Mouse (Mus musculus) MEL (cell line): ENCODE data around the gene Nek8.

ENCODE experiments used
- SIN3A ChIP-seq: IDR thresholded peaks from 2 replicates; pipeline ENCODE4 v1.6.1; 2012; ENCODE audit warnings: low read length, improper control_type of control experiment, inconsistent platforms
- TCF12 ChIP-seq: IDR thresholded peaks from 2 replicates; pipeline ENCODE4 v1.6.1; 2014; ENCODE audit warnings: low read depth, mild to moderate bottlenecking, inconsistent platforms, low read length, improper control_type of control experiment, moderate library complexity

DNA sequence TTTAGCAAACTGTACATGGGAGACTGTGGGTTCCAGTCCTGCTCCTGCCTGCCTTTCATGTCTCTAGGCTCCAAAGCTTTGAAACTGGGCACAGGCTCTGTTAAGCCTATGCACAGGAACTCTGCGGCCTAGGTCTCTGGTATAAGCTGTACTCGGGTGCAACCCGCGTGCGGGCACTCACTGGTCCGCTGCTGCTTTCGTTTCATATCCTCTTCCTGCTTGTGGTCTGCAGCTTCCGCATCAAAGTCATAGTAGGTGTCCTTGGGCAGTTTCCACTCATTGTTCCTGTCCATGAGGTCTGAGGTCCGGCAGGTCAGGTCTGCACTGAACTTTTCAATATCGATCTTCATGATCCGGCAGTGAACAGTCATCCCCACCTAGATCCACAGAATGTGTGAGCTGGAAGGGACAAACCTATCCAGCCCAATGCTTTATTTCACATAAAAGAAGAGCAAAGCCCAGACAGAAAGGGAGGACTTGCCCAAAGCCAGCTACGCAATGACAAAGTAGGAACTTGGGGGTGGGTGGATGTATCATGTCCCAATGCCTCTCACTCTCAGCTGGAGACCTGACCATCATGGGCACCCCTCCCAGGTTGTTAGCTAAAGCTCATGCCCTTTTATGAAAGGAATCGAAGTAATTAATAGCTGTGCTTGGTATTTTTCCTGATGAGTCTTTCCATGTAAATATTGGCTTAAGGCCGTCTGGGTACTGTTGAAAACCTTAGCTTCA, 36.8 kb upstream of the Nek8 start:
- no peak for TF ChIP-seq SIN3A
- no peak for TF ChIP-seq TCF12
